Mouse (Mus musculus): ENCODE data around the gene Pgm5. TPM values are rescaled to one million over a fixed set of nuclear protein-coding genes. Genes with fewer than 3 reads are reported as not detected.

Gene Pgm5
- total and polyA plus RNA-seq, 2 experiments from 2014 or later: 0.57 to 11.7 TPM

GRCm38 (mm10) chr19:24792876-24793275 lies 68.8 kb downstream of the Pgm5 start:
- H3K4me2 ChIP-seq (ENCODE audit: low read depth, low read length, poor library complexity, severe bottlenecking): no peak overlapping the region
- ATAC-seq (ENCODE audit: low FRiP score): no peak
- 94% methylated on average over 5 of the region's 5 CpGs for WGBS
- H3K27me3 ChIP-seq (ENCODE audit: insufficient read depth, low read length): no peaks in the 10 kb centered on the region
- H3K9ac ChIP-seq (replicated peaks; ENCODE audit: low read length, poor library complexity, severe bottlenecking): no peak overlapping the region
- no peak for TF ChIP-seq CTCF (IDR thresholded peaks at IDR 0.05)
- no peak for DNase-seq (ENCODE audit: low spot score)
- no peaks in the 10 kb centered on the region for H3K36me3 ChIP-seq (ENCODE audit: insufficient read depth, low read length)
- no peak overlapping the region for H3K27ac ChIP-seq (ENCODE audit: low read depth, low read length)
- no peaks in the 10 kb centered on the region for H3K4me1 ChIP-seq (ENCODE audit: insufficient read depth, low read length)
- H3K4me3 ChIP-seq (ENCODE audit: low read depth, low read length): no peak overlapping the region
- H3K9me3 ChIP-seq (ENCODE audit: low read length): no peaks in the 10 kb centered on the region

- H3K9me3 ChIP-seq (ENCODE audit: low read length): no peaks in the 10 kb centered on the region
- H3K4me1 ChIP-seq (ENCODE audit: insufficient read depth, low read length): no peaks in the 10 kb centered on the region
- ATAC-seq (ENCODE audit: low FRiP score) (no peak), DNase-seq (ENCODE audit: low spot score) (no peak)
- no peak overlapping the region for H3K4me2 ChIP-seq (ENCODE audit: low read depth, low read length, poor library complexity, severe bottlenecking)
- no peaks in the 10 kb centered on the region for H3K36me3 ChIP-seq (ENCODE audit: insufficient read depth, low read length)
- H3K4me3 ChIP-seq (ENCODE audit: low read depth, low read length): no peak overlapping the region
- no peak for TF ChIP-seq CTCF (IDR thresholded peaks at IDR 0.05)
- WGBS: 92% methylated on average over 8 of the region's 8 CpGs
- H3K27me3 ChIP-seq (ENCODE audit: insufficient read depth, low read length): no peaks in the 10 kb centered on the region
- no peak overlapping the region for H3K9ac ChIP-seq (replicated peaks; ENCODE audit: low read length, poor library complexity, severe bottlenecking)
- no peak overlapping the region for H3K27ac ChIP-seq (ENCODE audit: low read depth, low read length)
Observed at GRCm38 (mm10) chr19:24785898-24786297, 75.8 kb downstream of the Pgm5 start.

- no peak for ATAC-seq (ENCODE audit: low FRiP score)
- H3K27ac ChIP-seq (ENCODE audit: low read depth, low read length): no peak overlapping the region
- H3K4me2 ChIP-seq (ENCODE audit: low read depth, low read length, poor library complexity, severe bottlenecking): no peak overlapping the region
- no peak overlapping the region for H3K4me3 ChIP-seq (ENCODE audit: low read depth, low read length)
- 66% methylated on average over 15 of the region's 15 CpGs for WGBS
- H3K9ac ChIP-seq (replicated peaks; ENCODE audit: low read length, poor library complexity, severe bottlenecking): no peak overlapping the region
- TF ChIP-seq CTCF (IDR thresholded peaks at IDR 0.05): no peak
- peak; percentile 60 for DNase-seq (ENCODE audit: low spot score)
- H3K27me3 ChIP-seq (ENCODE audit: insufficient read depth, low read length): no peaks in the 10 kb centered on the region
- H3K9me3 ChIP-seq (ENCODE audit: low read length): no peaks in the 10 kb centered on the region
- H3K4me1 ChIP-seq (ENCODE audit: insufficient read depth, low read length): no peaks in the 10 kb centered on the region
- no peaks in the 10 kb centered on the region for H3K36me3 ChIP-seq (ENCODE audit: insufficient read depth, low read length)
Observed at GRCm38 (mm10) chr19:24785056-24785675, 76.5 kb downstream of the Pgm5 start.

GRCm38 (mm10) chr19:24783736-24784135 lies 77.9 kb downstream of the Pgm5 start:
- H3K27me3 ChIP-seq (ENCODE audit: insufficient read depth, low read length): no peaks in the 10 kb centered on the region
- ATAC-seq (ENCODE audit: low FRiP score) (no peak), DNase-seq (ENCODE audit: low spot score) (peak; percentile 6)
- H3K4me3 ChIP-seq (ENCODE audit: low read depth, low read length): no peak overlapping the region
- TF ChIP-seq CTCF (IDR thresholded peaks at IDR 0.05): no peak
- H3K4me1 ChIP-seq (ENCODE audit: insufficient read depth, low read length): no peaks in the 10 kb centered on the region
- no peaks in the 10 kb centered on the region for H3K36me3 ChIP-seq (ENCODE audit: insufficient read depth, low read length)
- H3K9ac ChIP-seq (replicated peaks; ENCODE audit: low read length, poor library complexity, severe bottlenecking): no peak overlapping the region
- H3K27ac ChIP-seq (ENCODE audit: low read depth, low read length): no peak overlapping the region
- H3K4me2 ChIP-seq (ENCODE audit: low read depth, low read length, poor library complexity, severe bottlenecking): no peak overlapping the region
- 59% methylated on average over 9 of the region's 9 CpGs for WGBS
- no peaks in the 10 kb centered on the region for H3K9me3 ChIP-seq (ENCODE audit: low read length)

GRCm38 (mm10) chr19:24779996-24780395 lies 81.7 kb downstream of the Pgm5 start:
- H3K4me3 ChIP-seq (ENCODE audit: low read depth, low read length): no peak overlapping the region

GRCm38 (mm10) chr19:24770345-24770744 lies 91.3 kb downstream of the Pgm5 start:
- no peak overlapping the region for H3K4me3 ChIP-seq (ENCODE audit: low read depth, low read length)
- ATAC-seq (ENCODE audit: low FRiP score): no peak
- H3K4me1 ChIP-seq (ENCODE audit: insufficient read depth, low read length): no peaks in the 10 kb centered on the region
- H3K27me3 ChIP-seq (ENCODE audit: insufficient read depth, low read length): no peaks in the 10 kb centered on the region
- no peak overlapping the region for H3K27ac ChIP-seq (ENCODE audit: low read depth, low read length)
- H3K9me3 ChIP-seq (ENCODE audit: low read length): no peaks in the 10 kb centered on the region
- H3K4me2 ChIP-seq (ENCODE audit: low read depth, low read length, poor library complexity, severe bottlenecking): no peak overlapping the region
- no peak overlapping the region for H3K9ac ChIP-seq (replicated peaks; ENCODE audit: low read length, poor library complexity, severe bottlenecking)
- TF ChIP-seq CTCF (IDR thresholded peaks at IDR 0.05): no peak
- H3K36me3 ChIP-seq (ENCODE audit: insufficient read depth, low read length): no peaks in the 10 kb centered on the region
- DNase-seq (ENCODE audit: low spot score): no peak
- 81% methylated on average over 4 of the region's 4 CpGs for WGBS

More at GRCm38 (mm10) chr19:24779996-24780395, 81.7 kb downstream of the Pgm5 start:
- ATAC-seq (ENCODE audit: low FRiP score) (no peak), DNase-seq (ENCODE audit: low spot score) (peak; percentile 56)
- 42% methylated on average over 6 of the region's 6 CpGs for WGBS
- Histone ChIP-seq H3K4me1 (ENCODE audit: insufficient read depth, low read length) (no peaks in the 10 kb centered on the region), H3K9me3 (ENCODE audit: low read length) (no peaks in the 10 kb centered on the region), H3K9ac (replicated peaks; ENCODE audit: low read length, poor library complexity, severe bottlenecking) (no peak overlapping the region), H3K27me3 (ENCODE audit: insufficient read depth, low read length) (no peaks in the 10 kb centered on the region), H3K36me3 (ENCODE audit: insufficient read depth, low read length) (no peaks in the 10 kb centered on the region), H3K4me2 (ENCODE audit: low read depth, low read length, poor library complexity, severe bottlenecking) (no peak overlapping the region), H3K27ac (ENCODE audit: low read depth, low read length) (no peak overlapping the region)
- no peak for TF ChIP-seq CTCF (IDR thresholded peaks at IDR 0.05)
